Mouse (Mus musculus): ENCODE results near the gene H2-K1.

DNA sequence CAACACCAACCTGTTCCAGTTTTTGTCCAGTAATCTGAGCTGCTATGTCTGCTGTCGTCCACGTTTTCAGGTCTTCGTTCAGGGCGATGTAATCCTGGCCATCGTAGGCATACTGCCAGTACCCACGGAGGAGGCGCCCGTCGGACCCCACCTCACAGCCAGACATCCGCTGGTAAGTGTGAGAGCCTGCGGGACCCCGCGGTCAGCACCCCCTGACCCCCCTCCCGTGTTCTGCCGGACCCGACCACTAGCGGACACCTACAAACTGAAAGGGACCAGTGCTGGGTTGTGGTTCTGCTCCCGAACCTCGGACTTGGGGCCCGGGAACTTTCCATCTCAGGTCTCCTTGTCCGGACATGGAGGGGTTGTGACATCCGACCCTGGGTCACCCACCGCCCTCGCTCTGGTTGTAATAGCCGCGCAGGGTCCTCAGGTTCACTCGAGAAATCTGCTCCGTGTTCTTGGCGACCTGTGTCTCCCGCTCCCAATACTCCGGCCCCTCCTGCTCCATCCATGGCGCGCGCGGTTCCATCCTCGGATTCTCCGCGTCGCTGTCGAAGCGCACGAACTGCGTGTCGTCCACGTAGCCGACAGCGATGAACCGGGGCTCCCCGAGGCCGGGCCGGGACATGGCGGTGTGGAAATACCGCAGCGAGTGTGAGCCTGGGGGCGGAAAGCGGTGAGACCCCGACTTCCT is 22.1 kb downstream of the H2-K1 start:
- TF ChIP-seq POLR2A (IDR thresholded peaks at IDR 0.05; ENCODE audit: low read depth, low read length) (no peak), ZNF384 (IDR thresholded peaks at IDR 0.05; ENCODE audit: low read depth, low read length) (no peak), CTCF (conservative IDR thresholded peaks at IDR 0.05 in 1 of 2, IDR thresholded peaks at IDR 0.05 in 1 of 2; ENCODE audit: low read depth in 2 of 2, low read length in 2 of 2) (no peak), GABPA (IDR thresholded peaks at IDR 0.05; ENCODE audit: insufficient replicate concordance, low read depth, low read length) (no peak), SMC3 (IDR thresholded peaks at IDR 0.05; ENCODE audit: low read depth, low read length) (no peak), E2F4 (IDR thresholded peaks at IDR 0.05; ENCODE audit: insufficient replicate concordance, low read depth, low read length) (no peak), RAD21 (IDR thresholded peaks at IDR 0.05; ENCODE audit: low read depth, low read length) (no peak), MAX (IDR thresholded peaks at IDR 0.05; ENCODE audit: low read length) (no peak)
